ENCODE assay signal across 8 mouse cellular contexts in the genomic region with DNA sequence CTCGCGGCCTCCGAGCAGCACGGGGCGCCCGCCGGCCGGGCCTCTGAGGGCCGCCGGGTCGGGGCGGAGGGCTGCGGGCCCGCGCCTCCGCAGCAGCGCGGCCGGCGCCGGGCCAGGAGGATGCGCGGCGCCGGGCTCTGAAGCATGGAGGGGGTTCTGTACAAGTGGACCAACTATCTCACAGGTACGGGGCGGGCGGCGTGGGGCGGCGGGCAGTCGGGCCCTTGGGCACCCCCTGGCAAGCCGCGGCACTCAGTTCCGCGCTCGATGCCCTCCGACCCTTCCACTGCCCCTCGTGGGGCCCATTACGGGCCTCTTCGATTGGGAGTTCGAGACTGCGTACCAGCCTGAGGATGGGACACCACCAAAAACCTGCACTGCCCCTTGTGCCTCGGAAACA. TPM values are rescaled to one million over a fixed set of nuclear protein-coding genes. Genes with fewer than 3 reads are reported as not detected.
A peak's percentile ranks its signal among the peaks of the same experiment; 100 is the strongest.
DNase-seq lines count a peak whose midpoint lies in the region; ATAC-seq and TF ChIP-seq lines count a peak whose summit lies in the region.

No protein-coding gene starts in this region.

- peaks cover 21% of the 10 kb centered on the region; the same call in 1 of the 2 replicates for H3K4me1 ChIP-seq in kidney, embryonic 14.5 days (ENCODE audit: control insufficient read depth, insufficient read depth, low read length)
- H3K4me1 ChIP-seq in ES-E14 (ENCODE audit: control insufficient read depth in 2 of 2, insufficient read depth in 2 of 2, low read length in 2 of 2, poor library complexity in 1 of 2), result 0 out of 4 replicates have a peak, but pooled peaks cover 3 to 4% of the 10 kb centered on the region in 2 experiments
- H3K4me1 ChIP-seq in hindbrain, embryonic 16.5 days (ENCODE audit: control insufficient read depth, insufficient read depth, low read depth, low read length), result peaks cover 28% of the 10 kb centered on the region
- H3K4me1 ChIP-seq in midbrain, embryonic 12.5 days, result peaks cover 17% of the 10 kb centered on the region

- H3K27me3 ChIP-seq in kidney, embryonic 14.5 days (ENCODE audit: control insufficient read depth, insufficient read depth, low read length), result no peaks in the 10 kb centered on the region
- H3K27me3 ChIP-seq in hindbrain, embryonic 16.5 days (replicated peaks; ENCODE audit: control insufficient read depth, insufficient read depth, low read length), result no peaks in the 10 kb centered on the region
- H3K27me3 ChIP-seq in midbrain, embryonic 12.5 days, result no peaks in the 10 kb centered on the region

- H3K36me3 ChIP-seq in kidney, embryonic 14.5 days (ENCODE audit: control insufficient read depth, insufficient read depth, low read length), result peaks cover 10% of the 10 kb centered on the region; the same call in 1 of the 2 replicates
- peaks cover 5% of the 10 kb centered on the region for H3K36me3 ChIP-seq in ES-E14 (ENCODE audit: control insufficient read depth, insufficient read depth, low read length, poor library complexity, severe bottlenecking)
- H3K36me3 ChIP-seq in hindbrain, embryonic 16.5 days (ENCODE audit: control insufficient read depth, insufficient read depth, low read length), result no peaks in the 10 kb centered on the region
- no peaks in the 10 kb centered on the region for H3K36me3 ChIP-seq in midbrain, embryonic 12.5 days

- H3K4me3 ChIP-seq in kidney, embryonic 14.5 days (ENCODE audit: low read length), result peak overlapping the region; percentile 88
- peak overlapping the region; percentile 89 to 96 for H3K4me3 ChIP-seq in ES-E14 (ENCODE audit: insufficient read depth in 1 of 2, low read depth in 1 of 2, low read length in 2 of 2, poor library complexity in 1 of 2, severe bottlenecking in 1 of 2)
- peak overlapping the region; percentile 92 for H3K4me3 ChIP-seq in hindbrain, embryonic 16.5 days (ENCODE audit: low read length)
- H3K4me3 ChIP-seq in midbrain, embryonic 12.5 days, result peak overlapping the region; percentile 68

- H3K27ac ChIP-seq in kidney, embryonic 14.5 days (ENCODE audit: low read depth, low read length), result peak overlapping the region; percentile 85; the same call in 1 of the 2 replicates
- no peak overlapping the region for H3K27ac ChIP-seq in ES-E14 (ENCODE audit: insufficient read depth, low read depth, low read length, poor library complexity, severe bottlenecking)
- peak overlapping the region; percentile 84 for H3K27ac ChIP-seq in hindbrain, embryonic 16.5 days (ENCODE audit: low read depth, low read length)
- peak overlapping the region; percentile 81 for H3K27ac ChIP-seq in midbrain, embryonic 12.5 days (replicated peaks)

- peak overlapping the region; percentile 67 for H3K4me2 ChIP-seq in kidney, embryonic 14.5 days (replicated peaks; ENCODE audit: low read depth, low read length)
- H3K4me2 ChIP-seq in hindbrain, embryonic 16.5 days (ENCODE audit: low read length), result peak overlapping the region; percentile 68
- peak overlapping the region; percentile 60 for H3K4me2 ChIP-seq in midbrain, embryonic 12.5 days (replicated peaks)

- in situ Hi-C loops in ES-E14 (cut with MboI; ENCODE audit: low sequenced_read_pairs in 2 of 2, unreplicated experiment in 2 of 2), result no loop called here

- 0% methylated on average over 32 of the region's 44 CpGs for WGBS in kidney, embryonic 14.5 days
- 1% methylated on average over 12 of the region's 44 CpGs for WGBS in hindbrain, embryonic 16.5 days
- WGBS in midbrain, embryonic 12.5 days, result under 1% methylated on average over 38 of the region's 44 CpGs

- ATAC-seq in kidney, embryonic 14.5 days (ENCODE audit: low FRiP score, low TSS enrichment), result peak; percentile 65
- peak; percentile 64 for ATAC-seq in hindbrain, embryonic 16.5 days
- ATAC-seq in midbrain, embryonic 12.5 days (ENCODE audit: low FRiP score, low read depth), result peak; percentile 59; the same call in 1 of the 2 replicates

- peak overlapping the region; percentile 91 for H3K9ac ChIP-seq in kidney, embryonic 14.5 days (ENCODE audit: low read depth, low read length)
- H3K9ac ChIP-seq in ES-E14 (ENCODE audit: insufficient read depth, low read depth, low read length, poor library complexity, severe bottlenecking), result peak overlapping the region; percentile 91
- peak overlapping the region; percentile 88 for H3K9ac ChIP-seq in hindbrain, embryonic 16.5 days (ENCODE audit: low read depth, low read length)
- H3K9ac ChIP-seq in midbrain, embryonic 12.5 days (replicated peaks), result peak overlapping the region; percentile 91

- DNase-seq in kidney, adult 9 months, result no peak
- peak; percentile 13 for DNase-seq in ES-E14 (ENCODE audit: low read depth, low spot score)
- peak; percentile 47 for DNase-seq in embryo, embryonic 10 days (ENCODE audit: low spot score)
- no peak for DNase-seq in urinary bladder, postnatal 4 days (ENCODE audit: low spot score in 2 of 2)
- no peak for DNase-seq in frontal cortex, postnatal 25 days (ENCODE audit: low spot score in 2 of 2)

- H3K9me3 ChIP-seq in kidney, embryonic 14.5 days (ENCODE audit: control insufficient read depth, low read length), result no peaks in the 10 kb centered on the region
- no peaks in the 10 kb centered on the region for H3K9me3 ChIP-seq in ES-E14 (ENCODE audit: control insufficient read depth, insufficient read depth, low read depth, low read length)
- no peaks in the 10 kb centered on the region for H3K9me3 ChIP-seq in hindbrain, embryonic 16.5 days (ENCODE audit: control insufficient read depth, low read length)
- no peaks in the 10 kb centered on the region for H3K9me3 ChIP-seq in midbrain, embryonic 12.5 days

TF ChIP-seq in ES-E14, 5 proteins besides CTCF, POLR2A, EP300 and RAD21:
- TF ChIP-seq MAFK (IDR thresholded peaks at IDR 0.05; ENCODE audit: insufficient read depth, low read depth, low read length) (no peak), ZNF384 (IDR thresholded peaks at IDR 0.05; ENCODE audit: low read depth, low read length) (no peak), HCFC1 (IDR thresholded peaks at IDR 0.05; ENCODE audit: borderline replicate concordance, insufficient read depth, low read length) (no peak), ZC3H11A (IDR thresholded peaks at IDR 0.05; ENCODE audit: borderline replicate concordance, low read depth, low read length) (no peak), CHD2 (IDR thresholded peaks at IDR 0.05; ENCODE audit: low read depth, low read length) (no peak)

RNA-seq across cellular contexts. Expression of a gene that starts 0.4 kb away (rescaled TPM):
- 14.9 and 15.3 TPM in 2 replicates for polyA plus RNA-seq in kidney, embryonic 14.5 days (2014; fragmentation: Nextera tagmentation; extraction: Ambion mirVana)
- total RNA-seq in ES-E14 (2012; rRNA removed), result 15.2 and 18.8 TPM in 2 replicates
- polyA plus RNA-seq in hindbrain, embryonic 16.5 days (2015; fragmentation: Nextera tagmentation; extraction: Ambion mirVana), result 3.6 and 3.8 TPM in 2 replicates
- polyA plus RNA-seq in midbrain, embryonic 12.5 days (2016; fragmentation: Nextera tagmentation; extraction: Ambion mirVana), result 15.4 and 17.6 TPM in 2 replicates

RNA-seq across cellular contexts. Expression of a gene that starts 2.5 kb away (rescaled TPM):
- polyA plus RNA-seq in kidney, embryonic 14.5 days (2014; fragmentation: Nextera tagmentation; extraction: Ambion mirVana), result 57.5 and 73.4 TPM in 2 replicates
- 6.2 and 7.5 TPM in 2 replicates for total RNA-seq in ES-E14 (2012; rRNA removed)
- polyA plus RNA-seq in hindbrain, embryonic 16.5 days (2015; fragmentation: Nextera tagmentation; extraction: Ambion mirVana), result 12.7 and 16.3 TPM in 2 replicates
- 18.7 and 22.6 TPM in 2 replicates for polyA plus RNA-seq in midbrain, embryonic 12.5 days (2016; fragmentation: Nextera tagmentation; extraction: Ambion mirVana)

RNA-seq across cellular contexts. Expression of a gene that starts 27.2 kb away (rescaled TPM):
- polyA plus RNA-seq in kidney, embryonic 14.5 days (2014; fragmentation: Nextera tagmentation; extraction: Ambion mirVana), result 1.2 and 1.9 TPM in 2 replicates
- not detected in 2 replicates for total RNA-seq in ES-E14 (2012; rRNA removed)
- 0.83 and 1.1 TPM in 2 replicates for polyA plus RNA-seq in hindbrain, embryonic 16.5 days (2015; fragmentation: Nextera tagmentation; extraction: Ambion mirVana)
- 1.0 TPM in 2 replicates for polyA plus RNA-seq in midbrain, embryonic 12.5 days (2016; fragmentation: Nextera tagmentation; extraction: Ambion mirVana)

RNA-seq across cellular contexts. Expression of a gene that starts 27.6 kb away (rescaled TPM):
- polyA plus RNA-seq in kidney, embryonic 14.5 days (2014; fragmentation: Nextera tagmentation; extraction: Ambion mirVana), result 89.4 and 94.3 TPM in 2 replicates
- 8.2 and 13.0 TPM in 2 replicates for total RNA-seq in ES-E14 (2012; rRNA removed)
- polyA plus RNA-seq in hindbrain, embryonic 16.5 days (2015; fragmentation: Nextera tagmentation; extraction: Ambion mirVana), result 104 and 114 TPM in 2 replicates
- polyA plus RNA-seq in midbrain, embryonic 12.5 days (2016; fragmentation: Nextera tagmentation; extraction: Ambion mirVana), result 86.2 and 87.9 TPM in 2 replicates

Comparison
In these comparisons a context has a peak if more than half of its experiments do, and no peak if none do; other contexts are left out.
1. DNase-seq: peak in ES-E14 (single experiment) and embryo, embryonic 10 days (single experiment); none in kidney, adult 9 months (single experiment), urinary bladder, postnatal 4 days (0 of 2) and frontal cortex, postnatal 25 days (0 of 2).
2. Peak in every context shown above with its lines, with median percentiles within 50 percentile points of each other: ATAC-seq, H3K4me2 ChIP-seq, H3K4me3 ChIP-seq and H3K9ac ChIP-seq.